Mouse (Mus musculus): ENCODE measurements around the gene Dlg2.

DNA sequence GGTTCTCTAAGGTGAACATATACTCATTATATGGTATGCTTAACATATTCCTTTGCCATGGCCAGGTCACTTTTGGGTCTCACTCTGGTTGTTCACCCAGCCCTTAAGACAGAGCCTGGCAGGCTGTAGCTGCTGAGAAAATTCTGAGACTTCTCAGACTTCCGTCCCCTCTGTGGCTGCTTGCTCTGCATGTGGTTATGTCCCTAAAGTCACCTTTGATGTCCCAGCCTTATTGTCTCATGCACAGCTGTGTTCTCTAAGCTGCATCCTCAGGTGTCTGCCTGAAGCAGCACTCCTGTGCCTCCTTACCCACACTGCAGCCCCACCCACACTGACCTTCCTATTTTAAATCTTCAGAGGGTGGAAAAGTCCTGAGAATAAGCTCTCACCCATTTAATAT lies 1922.4 kb downstream of the Dlg2 start:
- no peak for TF ChIP-seq CTCF (IDR thresholded peaks at IDR 0.05; ENCODE audit: borderline replicate concordance, control insufficient read depth, extremely low read depth, insufficient read depth, low read length, poor library complexity)
- no peak for TF ChIP-seq POLR2A (IDR thresholded peaks at IDR 0.05; ENCODE audit: control insufficient read depth, extremely low read depth, insufficient read depth, low read length, poor library complexity)
